Mouse (Mus musculus) left cerebral cortex, adult 11 months (tissue): ENCODE measurements at regions not wholly inside any gene's neighbourhood (a gene's known extent, or its start where the extent isn't known, plus 50 kb on each side); places are given as distances from the start of the nearest gene placed in this dataset.
A peak's percentile ranks its signal among the peaks of the same experiment; 100 is the strongest.

Source experiments
- DNase-seq: peaks from one replicate; pipeline ENCODE4 v3.0.0; 2022; ENCODE audit warnings: low spot score

- peak; percentile 27 for DNase-seq
Measured at GRCm38 (mm10) chr8:23504704-23505103, 1093.5 kb downstream of the Mrps31 start.

- DNase-seq, result no peak
Measured at GRCm38 (mm10) chr8:23505216-23505615, 1094.1 kb downstream of the Mrps31 start.

- no peak for DNase-seq
Measured at GRCm38 (mm10) chr8:23505966-23506365, 1094.8 kb downstream of the Mrps31 start.

- no peak for DNase-seq
Measured at GRCm38 (mm10) chr8:23507661-23508060, 1096.5 kb downstream of the Mrps31 start.

GRCm38 (mm10) chr8:23510076-23510475 is 1098.9 kb downstream of the Mrps31 start:
- no peak for DNase-seq

GRCm38 (mm10) chr8:23510561-23510960 is 1099.4 kb downstream of the Mrps31 start:
- no peak for DNase-seq

- no peak for DNase-seq
Measured at GRCm38 (mm10) chr8:23511264-23511663, 1100.1 kb downstream of the Mrps31 start.

- DNase-seq, result no peak
Measured at GRCm38 (mm10) chr8:23511792-23512191, 1100.6 kb downstream of the Mrps31 start.

GRCm38 (mm10) chr8:23516469-23516868 is 1105.3 kb downstream of the Mrps31 start:
- DNase-seq, result no peak

GRCm38 (mm10) chr8:23531551-23532142 is 1120.5 kb downstream of the Mrps31 start:
- DNase-seq, result peak; percentile 21

- DNase-seq, result no peak
Measured at GRCm38 (mm10) chr8:23537681-23538359, 1126.7 kb downstream of the Mrps31 start.

- no peak for DNase-seq
Measured at GRCm38 (mm10) chr8:23553565-23554473, 1142.7 kb downstream of the Mrps31 start.

- DNase-seq, result no peak
Measured at GRCm38 (mm10) chr8:23560836-23561235, 1149.7 kb downstream of the Mrps31 start.

GRCm38 (mm10) chr8:23561683-23562385 is 1150.7 kb downstream of the Mrps31 start:
- DNase-seq, result peak; percentile 3

- no peak for DNase-seq
Measured at GRCm38 (mm10) chr8:23562504-23562903, 1151.3 kb downstream of the Mrps31 start.

- no peak for DNase-seq
Measured at GRCm38 (mm10) chr8:23563065-23564020, 1152.2 kb downstream of the Mrps31 start.

- DNase-seq, result no peak
Measured at GRCm38 (mm10) chr8:23567906-23568305, 1156.7 kb downstream of the Mrps31 start.

GRCm38 (mm10) chr8:23571338-23571737 is 1154.3 kb downstream of the Adam3 start:
- DNase-seq, result peak; percentile 4

- no peak for DNase-seq
Measured at GRCm38 (mm10) chr8:23580106-23580505, 1145.5 kb downstream of the Adam3 start.

- no peak for DNase-seq
Measured at GRCm38 (mm10) chr8:23580701-23581100, 1145.0 kb downstream of the Adam3 start.
